Mouse (Mus musculus) intestine, embryonic 15.5 days (tissue): ENCODE data around the gene Ocln. TPM values are rescaled to one million over a fixed set of nuclear protein-coding genes. Genes with fewer than 3 reads are reported as not detected.
A peak's percentile ranks its signal among the peaks of the same experiment; 100 is the strongest.

Experiments used
- ATAC-seq: fragments of 200-750 bp; cut with Nextera tagmentation; 2 replicates; pipeline ENCODE4 v1.8.0; 2017; ENCODE audit warnings: moderate TSS enrichment, moderate library complexity
- H3K27ac ChIP-seq: fragments of 300-500 bp; sonication (generic); 2 replicates; pipeline ENCODE4 v1.5.1; 2015; ENCODE audit warnings: mild to moderate bottlenecking, inconsistent platforms
- H3K27me3 ChIP-seq: fragments of 300-500 bp; sonication (generic); replicated peaks from 2 replicates; pipeline ENCODE4 v1.6.1; 2015; ENCODE audit warnings: inconsistent platforms
- H3K36me3 ChIP-seq: fragments of 300-500 bp; sonication (generic); 2 replicates; pipeline ENCODE4 v1.6.1; 2015; ENCODE audit warnings: inconsistent platforms
- H3K4me1 ChIP-seq: fragments of 300-500 bp; sonication (generic); replicated peaks from 2 replicates; pipeline ENCODE4 v1.6.1; 2015; ENCODE audit warnings: inconsistent platforms
- H3K4me2 ChIP-seq: fragments of 300-500 bp; sonication (generic); replicated peaks from 2 replicates; pipeline ENCODE4 v1.6.1; 2015; ENCODE audit warnings: mild to moderate bottlenecking, inconsistent platforms
- H3K4me3 ChIP-seq: fragments of 300-500 bp; sonication (generic); replicated peaks from 2 replicates; pipeline ENCODE4 v1.5.1; 2015; ENCODE audit warnings: inconsistent platforms
- H3K9ac ChIP-seq: fragments of 300-500 bp; sonication (generic); 2 replicates; pipeline ENCODE4 v1.6.1; 2015; ENCODE audit warnings: inconsistent platforms
- H3K9me3 ChIP-seq: fragments of 300-500 bp; sonication (generic); 2 replicates; pipeline ENCODE4 v1.6.1; 2016; ENCODE audit warnings: inconsistent platforms
- WGBS: fragments of 180-500 bp; shearing (Covaris S2); methylation state at CpG from one replicate; pipeline ENCODE4 v1.1.7; 2015; 5-methylcytosine and 5-hydroxymethylcytosine counted together
- polyA plus RNA-seq: library from polyadenylated mRNA; unstranded; fragments of >200 nt; fragmentation: Nextera tagmentation; extraction: Ambion mirVana; gene quantifications from 2 replicates; pipeline ENCODE4 v1.2.1, GENCODE M21; 2015

Gene Ocln
- polyA plus RNA-seq = 86.9 and 89.1 TPM in 2 replicates

- Histone ChIP-seq H3K9ac (peak within 1 kb of the TSS; percentile 68), H3K27me3 (peaks cover 29% of the 10 kb centered on the region)
- under 1% methylated on average over 43 of the region's 45 CpGs for WGBS
Measured at GRCm38 (mm10) chr13:100552369-100553041, at the start of gene Ocln. Ocln (minus strand) TSS chr13:100552718.

GRCm38 (mm10) chr13:100601034-100601433 is 48.5 kb upstream of the Ocln start:
- 64% methylated on average over 8 of the region's 8 CpGs for WGBS
- 0 out of 2 replicates have a peak, but pooled peaks have one; percentile 23 for ATAC-seq
- no peaks in the 10 kb centered on the region for H3K27me3 ChIP-seq
- no peak overlapping the region for H3K9ac ChIP-seq
- no peaks in the 10 kb centered on the region for H3K4me1 ChIP-seq
- no peaks in the 10 kb centered on the region for H3K36me3 ChIP-seq
- no peak overlapping the region for H3K4me3 ChIP-seq
- no peaks in the 10 kb centered on the region for H3K9me3 ChIP-seq
- peak overlapping the region; percentile 57; the same call in 1 of the 2 replicates for H3K27ac ChIP-seq
- no peak overlapping the region for H3K4me2 ChIP-seq

More at GRCm38 (mm10) chr13:100552369-100553041, at the start of gene Ocln:
- Histone ChIP-seq H3K4me1 (0 out of 2 replicates have a peak, but pooled peaks cover 7% of the 10 kb centered on the region), H3K4me2 (peak within 1 kb of the TSS; percentile 84), H3K9me3 (no peaks in the 10 kb centered on the region), H3K27ac (peak within 1 kb of the TSS; percentile 84), H3K4me3 (peak within 1 kb of the TSS; percentile 61), H3K36me3 (no peaks in the 10 kb centered on the region)
- ATAC-seq = peak; percentile 93

GRCm38 (mm10) chr13:100600317-100600716 is 47.8 kb upstream of the Ocln start:
- Histone ChIP-seq H3K27me3 (no peaks in the 10 kb centered on the region), H3K4me3 (no peak overlapping the region), H3K27ac (no peak overlapping the region), H3K9ac (no peak overlapping the region), H3K4me2 (no peak overlapping the region), H3K4me1 (no peaks in the 10 kb centered on the region), H3K9me3 (no peaks in the 10 kb centered on the region), H3K36me3 (no peaks in the 10 kb centered on the region)
- no peak for ATAC-seq
- 78% methylated on average over 12 of the region's 12 CpGs for WGBS

DNA sequence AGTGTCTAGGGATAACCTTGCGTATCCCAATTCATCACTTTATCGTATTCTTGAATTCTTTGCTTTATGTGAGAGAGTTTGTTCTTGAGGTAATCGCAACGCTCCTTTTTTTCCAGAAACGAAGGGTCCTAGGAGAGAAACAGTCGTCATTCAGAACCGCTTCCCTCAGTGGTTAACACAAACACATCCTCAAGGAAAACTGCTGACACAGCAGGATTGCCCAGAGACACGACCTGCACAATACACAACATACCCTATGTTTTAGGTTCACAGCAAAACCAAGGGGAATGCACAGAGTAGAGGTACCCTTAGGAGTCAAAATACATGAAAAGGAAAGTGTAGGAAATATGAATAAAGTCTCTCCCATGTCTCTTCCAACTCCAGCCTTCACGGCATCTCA is 44.8 kb upstream of the Ocln start:
- Histone ChIP-seq H3K27ac (no peak overlapping the region), H3K4me2 (no peak overlapping the region), H3K36me3 (no peaks in the 10 kb centered on the region), H3K9ac (no peak overlapping the region), H3K27me3 (no peaks in the 10 kb centered on the region), H3K4me1 (no peaks in the 10 kb centered on the region), H3K4me3 (no peak overlapping the region), H3K9me3 (no peaks in the 10 kb centered on the region)
- 79% methylated on average over 9 of the region's 9 CpGs for WGBS
- no peak for ATAC-seq

GRCm38 (mm10) chr13:100595552-100595885 is 43.0 kb upstream of the Ocln start:
- 73% methylated on average over 3 of the region's 3 CpGs for WGBS
- Histone ChIP-seq H3K27ac (0 out of 2 replicates have a peak overlapping the region, but pooled peaks have one; percentile 22), H3K4me3 (no peak overlapping the region), H3K9me3 (no peaks in the 10 kb centered on the region), H3K4me2 (no peak overlapping the region), H3K4me1 (no peaks in the 10 kb centered on the region), H3K9ac (no peak overlapping the region), H3K36me3 (no peaks in the 10 kb centered on the region), H3K27me3 (no peaks in the 10 kb centered on the region)
- ATAC-seq = peak; percentile 42

DNA sequence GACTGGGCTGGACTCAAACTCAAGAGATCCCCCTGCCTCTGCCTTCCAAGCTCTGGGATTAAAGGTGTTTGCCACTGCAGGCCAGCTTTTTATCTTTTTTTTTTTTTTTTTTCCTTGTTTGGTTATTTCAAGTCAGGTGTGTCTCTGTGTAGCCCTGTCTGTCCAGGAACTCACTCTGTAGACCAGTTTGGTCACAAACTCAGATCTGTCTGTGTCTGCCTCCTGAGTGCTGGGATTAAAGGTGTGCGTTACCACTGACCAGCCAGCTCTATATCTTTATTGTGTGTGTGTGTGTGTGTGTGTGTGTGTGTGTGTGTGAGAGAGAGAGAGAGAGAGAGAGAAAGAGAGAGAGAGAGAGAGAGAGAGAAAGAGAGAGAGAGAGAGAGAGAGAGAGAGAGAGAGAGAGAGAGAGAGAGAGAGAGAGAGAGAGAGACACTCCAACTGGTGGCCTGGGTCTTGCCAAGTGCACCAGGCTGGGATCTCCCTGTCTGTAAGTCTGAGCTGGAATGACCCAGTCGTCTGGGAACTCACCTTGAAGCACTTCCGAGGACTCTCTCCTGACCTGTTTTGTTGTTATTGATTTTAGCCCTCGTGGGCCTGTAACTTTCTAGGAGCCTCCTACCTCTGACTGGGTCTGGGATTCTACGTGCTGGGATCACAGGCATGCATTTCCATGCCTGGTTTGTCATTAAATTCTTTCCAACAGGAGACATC is 42.5 kb upstream of the Ocln start:
- Histone ChIP-seq H3K4me2 (no peak overlapping the region), H3K36me3 (no peaks in the 10 kb centered on the region), H3K9ac (no peak overlapping the region), H3K27me3 (no peaks in the 10 kb centered on the region), H3K4me3 (no peak overlapping the region), H3K9me3 (no peaks in the 10 kb centered on the region), H3K27ac (0 out of 2 replicates have a peak overlapping the region, but pooled peaks have one; percentile 22), H3K4me1 (no peaks in the 10 kb centered on the region)
- WGBS = 58% methylated on average over 5 of the region's 5 CpGs
- peak; percentile 68 for ATAC-seq

GRCm38 (mm10) chr13:100594041-100594792 is 41.7 kb upstream of the Ocln start:
- Histone ChIP-seq H3K4me2 (0 out of 2 replicates have a peak overlapping the region, but pooled peaks have one; percentile 9), H3K27ac (no peak overlapping the region), H3K4me3 (no peak overlapping the region), H3K36me3 (no peaks in the 10 kb centered on the region), H3K4me1 (no peaks in the 10 kb centered on the region), H3K27me3 (no peaks in the 10 kb centered on the region), H3K9ac (no peak overlapping the region), H3K9me3 (no peaks in the 10 kb centered on the region)
- peak; percentile 59; the same call in 1 of the 2 replicates for ATAC-seq
- WGBS = 63% methylated on average over 13 of the region's 17 CpGs

- Histone ChIP-seq H3K9me3 (no peaks in the 10 kb centered on the region), H3K4me2 (no peak overlapping the region), H3K4me3 (no peak overlapping the region), H3K4me1 (no peaks in the 10 kb centered on the region), H3K27me3 (no peaks in the 10 kb centered on the region), H3K27ac (no peak overlapping the region), H3K36me3 (no peaks in the 10 kb centered on the region), H3K9ac (no peak overlapping the region)
- 68% methylated on average over 12 of the region's 12 CpGs for WGBS
- ATAC-seq = no peak
Measured at GRCm38 (mm10) chr13:100588646-100589045, 36.1 kb upstream of the Ocln start.

- Histone ChIP-seq H3K9ac (no peak overlapping the region), H3K4me1 (no peaks in the 10 kb centered on the region), H3K36me3 (no peaks in the 10 kb centered on the region), H3K4me3 (no peak overlapping the region), H3K9me3 (no peaks in the 10 kb centered on the region), H3K4me2 (no peak overlapping the region), H3K27me3 (no peaks in the 10 kb centered on the region), H3K27ac (no peak overlapping the region)
- ATAC-seq = no peak
- WGBS = 35% methylated on average over 6 of the region's 6 CpGs
Measured at GRCm38 (mm10) chr13:100582144-100582543, 29.6 kb upstream of the Ocln start.

DNA sequence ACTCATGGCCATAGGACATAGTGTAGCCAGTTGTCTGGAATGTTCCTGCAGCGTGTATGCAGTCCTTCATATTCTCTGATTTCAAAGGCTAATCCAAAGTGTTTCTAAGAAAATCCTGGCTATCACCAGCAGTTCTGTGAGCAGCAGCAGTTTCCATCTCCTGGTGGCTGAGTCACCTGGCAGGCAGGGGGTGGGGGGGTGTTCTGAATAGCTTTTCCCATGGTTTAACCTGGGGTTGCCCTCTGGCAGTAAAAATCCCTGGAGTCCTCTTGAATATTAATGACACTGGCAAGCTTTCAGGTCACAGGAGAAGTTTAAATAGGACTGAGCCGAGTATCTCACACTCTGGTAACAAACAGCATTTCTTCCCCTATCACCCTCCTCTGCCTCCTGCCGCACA is 29.2 kb upstream of the Ocln start:
- Histone ChIP-seq H3K36me3 (no peaks in the 10 kb centered on the region), H3K9ac (no peak overlapping the region), H3K27me3 (no peaks in the 10 kb centered on the region), H3K4me3 (no peak overlapping the region), H3K9me3 (no peaks in the 10 kb centered on the region), H3K4me2 (no peak overlapping the region), H3K27ac (no peak overlapping the region), H3K4me1 (no peaks in the 10 kb centered on the region)
- 33% methylated on average over 3 of the region's 3 CpGs for WGBS
- no peak for ATAC-seq

- Histone ChIP-seq H3K27me3 (no peaks in the 10 kb centered on the region), H3K4me2 (no peak overlapping the region), H3K4me3 (no peak overlapping the region), H3K36me3 (no peaks in the 10 kb centered on the region), H3K4me1 (no peaks in the 10 kb centered on the region), H3K9me3 (no peaks in the 10 kb centered on the region), H3K9ac (no peak overlapping the region), H3K27ac (no peak overlapping the region)
- no peak for ATAC-seq
Measured at GRCm38 (mm10) chr13:100579951-100580350, 27.4 kb upstream of the Ocln start.

GRCm38 (mm10) chr13:100579220-100579619 is 26.7 kb upstream of the Ocln start:
- 44% methylated on average over 3 of the region's 3 CpGs for WGBS
- H3K27me3 ChIP-seq = no peaks in the 10 kb centered on the region
- no peaks in the 10 kb centered on the region for H3K4me1 ChIP-seq
- ATAC-seq = no peak
- H3K36me3 ChIP-seq = no peaks in the 10 kb centered on the region
- no peak overlapping the region for H3K4me2 ChIP-seq
- no peak overlapping the region for H3K27ac ChIP-seq
- no peak overlapping the region for H3K4me3 ChIP-seq
- no peaks in the 10 kb centered on the region for H3K9me3 ChIP-seq
- no peak overlapping the region for H3K9ac ChIP-seq
